Mouse (Mus musculus) embryonic facial prominence, embryonic 13.5 days (tissue): Measurements from ENCODE around the gene Gsdma. TPM values are rescaled to one million over a fixed set of nuclear protein-coding genes. Genes with fewer than 3 reads are reported as not detected.
A peak's percentile ranks its signal among the peaks of the same experiment; 100 is the strongest.

Source experiments
- ATAC-seq: fragments of 200-750 bp; cut with Nextera tagmentation; 2 replicates; pipeline ENCODE4 v1.8.0; 2017; ENCODE audit warnings: low read depth; ENCODE audit not compliant: insufficient number of reproducible peaks, insufficient read depth, low FRiP score, low TSS enrichment
- H3K27ac ChIP-seq: fragments of 300-500 bp; sonication (generic); 2 replicates; pipeline ENCODE4 v1.5.1; 2015; ENCODE audit warnings: moderate library complexity, mild to moderate bottlenecking, inconsistent platforms
- H3K27me3 ChIP-seq: fragments of 300-500 bp; sonication (generic); 2 replicates; pipeline ENCODE4 v1.6.1; 2015; ENCODE audit warnings: mild to moderate bottlenecking, inconsistent platforms
- H3K36me3 ChIP-seq: fragments of 300-500 bp; sonication (generic); 2 replicates; pipeline ENCODE4 v1.6.1; 2015; ENCODE audit warnings: mild to moderate bottlenecking, inconsistent platforms
- H3K4me1 ChIP-seq: fragments of 300-500 bp; sonication (generic); 2 replicates; pipeline ENCODE4 v1.6.1; 2015; ENCODE audit warnings: inconsistent platforms
- H3K4me2 ChIP-seq: fragments of 300-500 bp; sonication (generic); 2 replicates; pipeline ENCODE4 v1.6.1; 2015; ENCODE audit warnings: moderate library complexity, mild to moderate bottlenecking, inconsistent platforms
- H3K4me3 ChIP-seq: fragments of 300-500 bp; sonication (generic); 2 replicates; pipeline ENCODE4 v1.5.1; 2015; ENCODE audit warnings: mild to moderate bottlenecking, inconsistent platforms
- H3K9ac ChIP-seq: fragments of 300-500 bp; sonication (generic); 2 replicates; pipeline ENCODE4 v1.6.1; 2015; ENCODE audit warnings: mild to moderate bottlenecking, inconsistent platforms
- H3K9me3 ChIP-seq: fragments of 300-500 bp; sonication (generic); 2 replicates; pipeline ENCODE4 v1.6.1; 2016; ENCODE audit warnings: inconsistent platforms
- WGBS: fragments of 180-500 bp; shearing (Covaris S2); methylation state at CpG from one replicate; pipeline ENCODE4 v1.1.7; 2015; ENCODE audit warnings: mixed read lengths; 5-methylcytosine and 5-hydroxymethylcytosine counted together
- polyA plus RNA-seq: library from polyadenylated mRNA; unstranded; fragments of >200 nt; fragmentation: Nextera tagmentation; extraction: Ambion mirVana; gene quantifications from 2 replicates; pipeline ENCODE4 v1.2.1, GENCODE M21; 2015

Gsdma gene
- polyA plus RNA-seq, 1 experiment from 2014 or later, result 0.48 TPM

- peaks cover 9% of the 10 kb centered on the region for H3K4me1 ChIP-seq
- H3K36me3 ChIP-seq, result peaks cover 23% of the 10 kb centered on the region
- H3K4me3 ChIP-seq, result peak within 1 kb of the TSS; percentile 98
- peak within 1 kb of the TSS; percentile 99 for H3K9ac ChIP-seq
- H3K4me2 ChIP-seq, result peak within 1 kb of the TSS; percentile 68
- H3K27ac ChIP-seq, result peak within 1 kb of the TSS; percentile 80
- no peaks in the 10 kb centered on the region for H3K27me3 ChIP-seq
- ATAC-seq, result peak; percentile 93
- 4% methylated on average over 45 of the region's 45 CpGs for WGBS
- H3K9me3 ChIP-seq, result no peaks in the 10 kb centered on the region
These were observed 17.9 kb downstream of the Gsdma start, which contains the start of gene Psmd3 for GRCm38 (mm10) chr11:98681786-98682745. Psmd3 (plus strand) TSS chr11:98682554.

GRCm38 (mm10) chr11:98682811-98683210 lies 18.7 kb downstream of the Gsdma start:
- WGBS, result under 1% methylated on average over 23 of the region's 23 CpGs
- H3K9ac ChIP-seq, result peak overlapping the region; percentile 99
- peaks cover 30% of the 10 kb centered on the region for H3K36me3 ChIP-seq
- peak; percentile 12; the same call in 1 of the 2 replicates for ATAC-seq
- peaks cover 9% of the 10 kb centered on the region for H3K4me1 ChIP-seq
- H3K9me3 ChIP-seq, result no peaks in the 10 kb centered on the region
- peak overlapping the region; percentile 98 for H3K4me3 ChIP-seq
- peak overlapping the region; percentile 68 for H3K4me2 ChIP-seq
- H3K27me3 ChIP-seq, result no peaks in the 10 kb centered on the region
- H3K27ac ChIP-seq, result peak overlapping the region; percentile 80

GRCm38 (mm10) chr11:98685642-98686041 lies 21.5 kb downstream of the Gsdma start:
- 92% methylated on average over 9 of the region's 9 CpGs for WGBS
- peaks cover 9% of the 10 kb centered on the region for H3K4me1 ChIP-seq
- no peak overlapping the region for H3K9ac ChIP-seq
- H3K27me3 ChIP-seq, result no peaks in the 10 kb centered on the region
- no peaks in the 10 kb centered on the region for H3K9me3 ChIP-seq
- no peak overlapping the region for H3K4me3 ChIP-seq
- ATAC-seq, result no peak
- peaks cover 54% of the 10 kb centered on the region for H3K36me3 ChIP-seq
- no peak overlapping the region for H3K27ac ChIP-seq
- no peak overlapping the region for H3K4me2 ChIP-seq

- Histone ChIP-seq H3K4me3 (no peak overlapping the region), H3K27me3 (no peaks in the 10 kb centered on the region), H3K4me1 (peaks cover 9% of the 10 kb centered on the region), H3K4me2 (no peak overlapping the region), H3K36me3 (peaks cover 68% of the 10 kb centered on the region), H3K9ac (no peak overlapping the region), H3K27ac (no peak overlapping the region), H3K9me3 (no peaks in the 10 kb centered on the region)
- no peak for ATAC-seq
- WGBS, result 91% methylated on average over 4 of the region's 4 CpGs
These were observed 22.8 kb downstream of the Gsdma start for GRCm38 (mm10) chr11:98686976-98687375.

DNA sequence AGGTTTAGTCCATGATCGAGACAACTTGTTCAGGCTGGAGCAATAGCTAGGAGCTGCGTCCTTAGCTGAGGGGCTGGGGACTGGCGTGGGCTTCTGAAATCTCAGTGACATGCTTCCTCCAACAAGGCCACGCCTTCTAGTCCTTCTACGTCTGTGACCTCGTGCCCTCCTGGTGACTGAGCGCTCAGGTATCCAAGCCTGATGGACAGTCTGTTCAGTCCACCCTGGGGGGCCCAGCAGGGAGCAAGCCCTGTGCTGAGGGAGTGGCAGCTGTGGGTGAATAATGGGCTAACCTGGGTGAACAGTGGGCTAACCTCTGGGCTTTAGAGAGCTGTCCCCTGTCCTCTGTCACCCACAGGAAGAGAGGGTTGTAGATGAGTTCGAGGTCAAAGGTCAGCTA lies 23.9 kb downstream of the Gsdma start:
- WGBS, result 85% methylated on average over 8 of the region's 8 CpGs
- peaks cover 78% of the 10 kb centered on the region for H3K36me3 ChIP-seq

GRCm38 (mm10) chr11:98693201-98693600 lies 29.1 kb downstream of the Gsdma start:
- Histone ChIP-seq H3K9me3 (no peaks in the 10 kb centered on the region), H3K27ac (no peak overlapping the region), H3K27me3 (no peaks in the 10 kb centered on the region), H3K4me1 (no peaks in the 10 kb centered on the region), H3K9ac (no peak overlapping the region), H3K4me2 (no peak overlapping the region), H3K36me3 (peaks cover 79% of the 10 kb centered on the region), H3K4me3 (no peak overlapping the region)
- ATAC-seq, result no peak
- WGBS, result 79% methylated on average over 13 of the region's 13 CpGs

More for the DNA sequence above, 23.9 kb downstream of the Gsdma start:
- Histone ChIP-seq H3K27ac (no peak overlapping the region), H3K4me2 (no peak overlapping the region), H3K4me1 (peaks cover 9% of the 10 kb centered on the region), H3K27me3 (no peaks in the 10 kb centered on the region), H3K9ac (no peak overlapping the region), H3K4me3 (no peak overlapping the region), H3K9me3 (no peaks in the 10 kb centered on the region)
- no peak for ATAC-seq

DNA sequence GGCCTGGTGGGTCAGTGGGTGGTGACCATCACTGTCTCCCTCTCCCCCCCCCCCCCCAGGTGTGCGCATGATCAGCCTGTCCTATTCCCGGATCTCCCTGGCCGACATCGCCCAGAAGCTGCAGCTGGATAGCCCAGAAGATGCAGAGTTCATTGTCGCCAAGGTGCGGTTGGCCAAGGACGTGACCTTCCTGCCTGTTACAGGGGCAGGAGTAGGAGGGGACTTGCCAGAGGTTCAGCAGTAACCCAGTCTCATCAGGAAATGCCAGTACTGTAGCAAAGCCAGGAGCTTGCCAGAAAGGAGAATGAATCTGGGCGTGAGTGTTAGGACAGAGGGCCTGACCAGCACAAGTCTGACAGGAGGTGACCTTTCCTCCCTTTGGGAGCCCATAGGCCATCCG lies 29.6 kb downstream of the Gsdma start:
- Histone ChIP-seq H3K4me2 (no peak overlapping the region), H3K27ac (no peak overlapping the region), H3K9ac (no peak overlapping the region), H3K9me3 (no peaks in the 10 kb centered on the region), H3K27me3 (no peaks in the 10 kb centered on the region), H3K4me3 (no peak overlapping the region), H3K36me3 (peaks cover 75% of the 10 kb centered on the region), H3K4me1 (no peaks in the 10 kb centered on the region)
- ATAC-seq, result no peak
- WGBS, result 92% methylated on average over 9 of the region's 9 CpGs

GRCm38 (mm10) chr11:98694301-98694700 lies 30.1 kb downstream of the Gsdma start:
- Histone ChIP-seq H3K9me3 (no peaks in the 10 kb centered on the region), H3K36me3 (peaks cover 72% of the 10 kb centered on the region)
- WGBS, result 87% methylated on average over 9 of the region's 9 CpGs

DNA sequence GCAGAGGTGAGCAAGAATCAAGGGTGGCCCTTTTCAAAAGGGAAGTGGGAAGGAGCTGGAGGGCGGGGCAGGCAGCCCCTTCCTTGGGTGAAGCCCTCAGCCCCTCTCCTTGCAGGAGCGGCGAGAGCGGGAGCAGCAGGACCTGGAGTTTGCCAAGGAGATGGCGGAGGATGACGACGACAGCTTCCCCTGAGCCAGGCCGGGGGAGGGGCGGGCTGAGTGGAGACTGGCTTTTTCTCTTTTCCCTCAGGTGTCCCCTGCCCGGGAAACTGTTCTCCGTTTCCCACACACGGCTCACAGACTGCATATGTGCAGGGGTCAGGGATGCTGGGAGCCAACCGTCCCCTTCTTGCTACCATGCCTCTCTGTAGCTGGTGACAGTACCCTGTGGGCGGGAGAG lies 31.3 kb downstream of the Gsdma start:
- no peak for ATAC-seq
- Histone ChIP-seq H3K4me3 (no peak overlapping the region), H3K27ac (no peak overlapping the region), H3K27me3 (no peaks in the 10 kb centered on the region), H3K4me1 (peaks cover 4% of the 10 kb centered on the region), H3K9ac (no peak overlapping the region), H3K4me2 (no peak overlapping the region), H3K9me3 (no peaks in the 10 kb centered on the region), H3K36me3 (peaks cover 61% of the 10 kb centered on the region)
- 77% methylated on average over 14 of the region's 14 CpGs for WGBS

More at GRCm38 (mm10) chr11:98694301-98694700, 30.1 kb downstream of the Gsdma start:
- no peaks in the 10 kb centered on the region for H3K27me3 ChIP-seq
- no peaks in the 10 kb centered on the region for H3K4me1 ChIP-seq
- H3K27ac ChIP-seq, result no peak overlapping the region
- no peak for ATAC-seq
- no peak overlapping the region for H3K9ac ChIP-seq
- H3K4me2 ChIP-seq, result no peak overlapping the region
- no peak overlapping the region for H3K4me3 ChIP-seq

DNA sequence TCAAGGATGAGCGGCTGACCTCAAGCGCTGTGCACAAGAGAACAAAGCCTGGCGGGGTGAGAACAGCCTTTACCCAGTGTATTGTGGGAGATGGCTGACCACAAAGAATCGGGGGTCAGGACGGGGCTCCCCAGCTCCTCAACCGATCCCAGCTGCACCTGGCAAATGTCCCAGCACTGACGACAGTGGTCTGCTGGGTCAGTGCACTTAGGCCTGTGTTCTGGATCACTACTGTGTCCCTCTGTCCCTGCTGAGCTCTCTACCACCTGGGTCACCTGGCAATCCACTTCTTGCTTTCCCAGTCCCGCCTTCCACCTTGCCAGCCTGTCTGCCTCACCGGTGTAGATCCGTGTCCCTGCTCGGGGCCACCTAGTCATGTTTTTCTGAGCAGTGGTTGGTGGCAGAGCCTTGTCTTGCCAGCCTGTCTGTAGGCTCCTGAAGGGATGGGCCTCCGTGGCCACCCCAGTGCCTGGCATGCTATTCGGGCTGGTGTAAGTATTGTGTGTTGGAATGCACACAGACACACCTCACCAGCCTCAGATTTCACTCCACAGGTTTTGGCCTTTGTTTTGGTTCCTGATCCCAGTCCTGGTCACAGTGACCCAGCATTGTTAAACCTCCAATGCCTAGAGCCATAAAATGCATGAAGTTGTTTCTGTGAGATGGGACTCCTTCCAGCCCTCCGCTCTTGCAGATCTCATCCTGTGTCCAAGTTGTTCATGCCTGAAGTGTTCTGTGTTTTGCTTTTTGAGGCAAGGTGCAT lies 32.5 kb downstream of the Gsdma start:
- peaks cover 49% of the 10 kb centered on the region for H3K36me3 ChIP-seq
- no peaks in the 10 kb centered on the region for H3K27me3 ChIP-seq
- 88% methylated on average over 14 of the region's 14 CpGs for WGBS
- H3K4me1 ChIP-seq, result peaks cover 14% of the 10 kb centered on the region
- H3K4me2 ChIP-seq, result no peak overlapping the region
- H3K27ac ChIP-seq, result no peak overlapping the region
- no peak overlapping the region for H3K4me3 ChIP-seq
- ATAC-seq, result no peak
- H3K9ac ChIP-seq, result no peak overlapping the region
- no peaks in the 10 kb centered on the region for H3K9me3 ChIP-seq

GRCm38 (mm10) chr11:98697225-98697624 lies 33.1 kb downstream of the Gsdma start:
- no peak overlapping the region for H3K27ac ChIP-seq
- no peaks in the 10 kb centered on the region for H3K27me3 ChIP-seq
- peaks cover 14% of the 10 kb centered on the region for H3K4me1 ChIP-seq
- no peak for ATAC-seq
- H3K9me3 ChIP-seq, result no peaks in the 10 kb centered on the region
- H3K36me3 ChIP-seq, result peaks cover 43% of the 10 kb centered on the region
- H3K4me2 ChIP-seq, result no peak overlapping the region
- H3K9ac ChIP-seq, result no peak overlapping the region
- WGBS, result 86% methylated on average over 12 of the region's 12 CpGs
- no peak overlapping the region for H3K4me3 ChIP-seq
